Comparison of ENCODE assay signal across 12 mouse cellular contexts in the genomic region with DNA sequence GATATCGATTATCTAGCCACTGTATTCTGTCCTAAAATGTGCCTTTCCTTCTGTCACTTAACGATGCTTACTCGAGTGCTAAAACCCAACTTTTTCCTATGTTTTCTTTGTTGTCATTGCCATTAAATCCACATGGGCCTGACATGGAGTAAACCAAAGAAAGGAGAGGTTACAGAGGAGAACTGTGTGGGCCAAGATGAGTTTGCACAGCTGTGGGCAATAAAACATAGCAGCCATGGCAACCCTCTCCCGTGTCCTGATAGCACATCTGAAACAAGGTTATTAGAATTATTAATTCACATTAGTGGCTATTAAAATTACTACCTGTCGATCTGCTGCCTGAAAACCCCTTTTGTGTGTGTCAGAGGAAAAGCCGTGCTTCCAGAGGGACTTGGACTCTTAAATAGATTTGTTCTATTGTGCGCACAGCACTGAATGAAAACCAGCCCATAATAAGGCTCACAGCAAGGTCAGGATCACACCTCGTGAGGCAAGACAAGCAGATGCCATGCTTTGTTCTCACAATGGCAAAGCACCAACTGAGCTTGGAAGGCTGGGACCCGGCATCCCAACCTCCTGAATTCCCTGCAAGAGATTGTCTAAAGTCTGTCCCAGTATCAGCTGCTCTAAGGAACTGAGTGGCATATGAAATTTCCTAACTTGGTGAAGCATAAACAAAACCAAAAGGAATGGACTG.
A peak's percentile ranks its signal among the peaks of the same experiment; 100 is the strongest.
DNase-seq lines count a peak whose midpoint lies in the region; ATAC-seq and TF ChIP-seq lines count a peak whose summit lies in the region.
"Had no signal": no experiment of that assay in that cellular context is flagged by ENCODE, and none has a peak within 500 bp of the region (broad histone marks: within the 10 kb centered on the region; RNA-seq: fewer than 3 reads in every experiment).

No protein-coding gene starts in this region.

- H3K9me3 ChIP-seq in forebrain, postnatal 0 days (ENCODE audit: low read length), result no peaks in the 10 kb centered on the region
- H3K9me3 ChIP-seq in neural tube, embryonic 14.5 days (ENCODE audit: control insufficient read depth, low read length), result no peaks in the 10 kb centered on the region
- H3K9me3 ChIP-seq: heart, embryonic 15.5 days; limb, embryonic 15.5 days had no signal

- TF ChIP-seq CTCF in lung, adult 2 months (IDR thresholded peaks at IDR 0.05; ENCODE audit: insufficient read depth, low read length), result no peak
- TF ChIP-seq CTCF in forebrain, postnatal 0 days (IDR thresholded peaks at IDR 0.05; ENCODE audit: low read depth), result no peak

- no peak overlapping the region for H3K4me3 ChIP-seq in lung, adult 2 months (replicated peaks; ENCODE audit: extremely low read depth, low read depth, low read length)
- H3K4me3 ChIP-seq in forebrain, postnatal 0 days (ENCODE audit: low read depth, low read length), result no peak overlapping the region
- H3K4me3 ChIP-seq in neural tube, embryonic 14.5 days (ENCODE audit: low read depth, low read length), result no peak overlapping the region
- H3K4me3 ChIP-seq: heart, embryonic 15.5 days; limb, embryonic 15.5 days had no signal

- DNase-seq in lung, adult 18-20 months, result peak; percentile 8 to 35
- DNase-seq in lung, adult 2 months, result no peak
- DNase-seq in forebrain, postnatal 0 days, result peak; percentile 21
- DNase-seq in lung, postnatal 36 days, result peak; percentile 58
- DNase-seq in heart, postnatal 10 days, result no peak
- DNase-seq in adrenal gland, adult 2 months, result no peak
- DNase-seq in gastrocnemius, postnatal 4 days (ENCODE audit: low spot score in 2 of 2), result no peak
- DNase-seq: cerebellum, adult 8-10 months; right cerebral cortex, postnatal 4 days had no signal

- H3K4me2 ChIP-seq in forebrain, postnatal 0 days (ENCODE audit: low read depth), result no peak overlapping the region
- no peak overlapping the region for H3K4me2 ChIP-seq in neural tube, embryonic 14.5 days (ENCODE audit: low read depth, low read length)
- H3K4me2 ChIP-seq: heart, embryonic 15.5 days; limb, embryonic 15.5 days had no signal

- H3K27me3 ChIP-seq in forebrain, postnatal 0 days (ENCODE audit: insufficient read depth, low read length), result no peaks in the 10 kb centered on the region
- H3K27me3 ChIP-seq in neural tube, embryonic 14.5 days (ENCODE audit: control insufficient read depth, insufficient read depth, low read length), result no peaks in the 10 kb centered on the region
- H3K27me3 ChIP-seq: heart, embryonic 15.5 days; limb, embryonic 15.5 days had no signal

- ATAC-seq in forebrain, postnatal 0 days, result 0 out of 2 replicates have a peak, but pooled peaks have one; percentile 32
- peak; percentile 77 for ATAC-seq in neural tube, embryonic 14.5 days (ENCODE audit: low read depth)

- H3K27ac ChIP-seq in forebrain, postnatal 0 days (ENCODE audit: low read depth, low read length), result no peak overlapping the region
- no peak overlapping the region for H3K27ac ChIP-seq in neural tube, embryonic 14.5 days (ENCODE audit: low read depth, low read length)
- H3K27ac ChIP-seq: heart, embryonic 15.5 days; limb, embryonic 15.5 days had no signal

- H3K4me1 ChIP-seq in lung, adult 2 months (ENCODE audit: control insufficient read depth, insufficient read depth, low read length), result peaks cover 4% of the 10 kb centered on the region; the same call in 1 of the 2 replicates
- no peaks in the 10 kb centered on the region for H3K4me1 ChIP-seq in forebrain, postnatal 0 days (ENCODE audit: insufficient read depth)
- H3K4me1 ChIP-seq in neural tube, embryonic 14.5 days (ENCODE audit: control insufficient read depth, insufficient read depth, low read length), result peaks cover 7% of the 10 kb centered on the region; the same call in 1 of the 2 replicates

- intact Hi-C loops in heart, postnatal 10 days (cut with DNase I), result loop anchor here (5.0 kb wide), 1 partner anchor 229 kb away; no protein-coding TSS in a partner anchor

- H3K9ac ChIP-seq in forebrain, postnatal 0 days, result no peak overlapping the region
- no peak overlapping the region for H3K9ac ChIP-seq in neural tube, embryonic 14.5 days (replicated peaks; ENCODE audit: low read depth, low read length)
- H3K9ac ChIP-seq: heart, embryonic 15.5 days; limb, embryonic 15.5 days had no signal

- WGBS in lung, adult 2 months, result 67% methylated on average over 9 of the region's 9 CpGs
- WGBS in forebrain, postnatal 0 days, result 18% methylated on average over 9 of the region's 9 CpGs
- 9% methylated on average over 9 of the region's 9 CpGs for WGBS in neural tube, embryonic 14.5 days

- no peaks in the 10 kb centered on the region for H3K36me3 ChIP-seq in forebrain, postnatal 0 days (ENCODE audit: insufficient read depth)
- no peaks in the 10 kb centered on the region for H3K36me3 ChIP-seq in neural tube, embryonic 14.5 days (ENCODE audit: control insufficient read depth, insufficient read depth, low read length)
- H3K36me3 ChIP-seq: heart, embryonic 15.5 days; limb, embryonic 15.5 days had no signal

- TF ChIP-seq POLR2A in lung, adult 2 months (IDR thresholded peaks at IDR 0.05; ENCODE audit: borderline replicate concordance, extremely low read depth, low read depth, low read length), result no peak

Comparison
In these comparisons a context has a peak if more than half of its experiments do, and no peak if none do; other contexts are left out.
1. DNase-seq: peak in lung, adult 18-20 months (2 of 2), forebrain, postnatal 0 days (single experiment) and lung, postnatal 36 days (single experiment); none in lung, adult 2 months (single experiment), heart, postnatal 10 days (0 of 2), adrenal gland, adult 2 months (single experiment) and gastrocnemius, postnatal 4 days (0 of 2).